Mouse (Mus musculus): ENCODE results near the gene Rgs7.

Gene Rgs7

DNA sequence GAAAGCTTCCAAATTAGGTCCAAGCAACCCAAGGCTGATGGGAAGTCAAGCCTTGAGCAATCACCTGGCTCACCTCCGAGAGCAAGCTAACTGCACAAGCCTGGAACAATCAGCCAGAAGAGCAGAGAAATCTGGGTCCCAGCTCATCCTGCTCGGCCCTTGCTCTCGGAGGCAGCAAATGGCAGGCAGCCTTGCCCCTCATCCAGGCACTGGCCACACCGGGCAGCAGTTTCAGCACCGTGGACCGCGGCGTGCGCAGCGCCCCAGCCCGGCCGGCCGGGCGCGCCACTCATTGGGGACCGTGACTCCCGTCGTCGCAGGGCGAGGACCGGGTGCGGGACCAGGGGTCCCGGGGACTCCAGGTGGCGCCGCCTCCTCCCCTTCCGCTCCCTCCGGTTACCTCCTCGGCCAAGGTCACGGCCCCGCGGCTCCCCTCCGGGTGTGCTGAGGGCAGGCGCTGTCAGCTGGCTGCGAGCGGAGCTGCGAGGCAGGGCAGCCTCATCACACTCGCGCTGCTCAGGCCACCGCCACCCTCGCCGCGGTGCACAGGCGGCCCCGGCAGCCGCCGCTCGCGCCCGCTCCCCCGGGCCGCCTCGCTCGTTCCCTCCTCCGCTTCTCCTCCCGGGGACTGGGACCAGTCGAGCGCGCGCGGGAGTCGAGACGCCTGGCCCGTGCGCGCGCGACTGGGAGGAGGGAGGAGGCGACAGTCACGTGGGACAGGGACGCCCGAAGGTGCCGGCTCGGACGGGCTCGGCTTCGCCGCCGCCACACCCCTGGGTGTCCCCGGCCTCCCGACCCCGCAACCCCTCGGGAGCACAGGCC, at the start of gene Rgs7:
Gene Rgs7 (minus strand): TSS at position 640 of the 822 bp plus-strand sequence.
- no peak for DNase-seq (ENCODE audit: low read depth)

DNA sequence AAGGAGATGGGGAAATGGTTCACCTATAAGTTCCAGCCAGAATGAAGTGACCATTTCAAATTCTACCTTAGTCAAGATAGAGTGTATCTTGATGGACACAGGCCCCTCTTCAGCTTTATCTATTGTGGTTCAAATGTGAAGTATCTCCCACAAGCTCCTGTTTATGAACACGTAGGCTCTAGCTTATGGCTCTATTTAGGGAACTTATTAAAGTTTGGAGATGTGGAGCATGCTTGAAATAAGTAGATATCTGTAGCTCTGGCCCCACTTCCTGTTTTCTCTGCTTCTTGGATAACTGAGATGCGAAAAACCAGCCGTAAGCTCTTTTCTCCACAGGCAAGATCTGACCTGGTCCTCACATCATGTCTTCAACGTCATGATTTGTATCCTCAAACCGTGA, 48.4 kb upstream of the Rgs7 start:
- no peak for DNase-seq (ENCODE audit: low read depth)

DNA sequence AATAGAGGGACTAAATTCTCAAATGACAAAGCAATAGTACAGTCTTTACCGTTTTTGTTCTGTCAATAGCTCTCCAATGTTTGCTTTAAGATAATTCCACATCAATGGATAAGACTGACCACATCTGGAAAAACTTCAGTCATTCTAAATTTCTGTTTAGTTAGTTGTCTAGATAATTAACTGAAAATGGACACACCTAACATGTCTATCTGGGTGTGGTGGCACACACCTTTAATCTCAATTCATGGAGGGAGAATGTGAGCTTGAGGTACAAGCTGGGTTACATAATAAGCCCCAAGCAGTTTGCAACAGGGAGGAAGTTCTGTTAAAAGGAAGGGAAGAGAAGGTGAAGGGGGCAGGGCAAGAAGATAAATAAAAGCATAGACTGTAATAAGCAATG, 45.0 kb upstream of the Rgs7 start:
- DNase-seq (ENCODE audit: low read depth) = no peak

DNA sequence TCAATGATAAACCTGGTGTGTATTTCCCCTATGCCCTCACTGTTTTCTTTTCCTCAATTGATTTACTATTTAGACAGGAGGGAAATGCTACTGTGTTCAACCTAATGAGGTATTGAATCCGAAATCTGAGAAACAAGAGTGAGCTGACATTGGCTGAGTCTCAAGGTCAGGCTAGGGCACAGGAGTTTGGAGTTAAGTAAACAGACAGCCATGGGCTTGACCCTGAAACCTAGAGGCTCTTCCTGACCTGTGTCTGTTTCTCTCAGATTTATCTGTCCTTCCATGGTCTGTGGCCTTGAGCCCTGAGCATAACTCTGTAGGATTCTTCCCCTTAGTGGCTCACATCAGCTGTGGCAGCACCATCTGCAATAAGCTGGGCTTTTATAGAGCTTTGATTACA, 37.6 kb upstream of the Rgs7 start:
- no peak for DNase-seq (ENCODE audit: low read depth)

DNA sequence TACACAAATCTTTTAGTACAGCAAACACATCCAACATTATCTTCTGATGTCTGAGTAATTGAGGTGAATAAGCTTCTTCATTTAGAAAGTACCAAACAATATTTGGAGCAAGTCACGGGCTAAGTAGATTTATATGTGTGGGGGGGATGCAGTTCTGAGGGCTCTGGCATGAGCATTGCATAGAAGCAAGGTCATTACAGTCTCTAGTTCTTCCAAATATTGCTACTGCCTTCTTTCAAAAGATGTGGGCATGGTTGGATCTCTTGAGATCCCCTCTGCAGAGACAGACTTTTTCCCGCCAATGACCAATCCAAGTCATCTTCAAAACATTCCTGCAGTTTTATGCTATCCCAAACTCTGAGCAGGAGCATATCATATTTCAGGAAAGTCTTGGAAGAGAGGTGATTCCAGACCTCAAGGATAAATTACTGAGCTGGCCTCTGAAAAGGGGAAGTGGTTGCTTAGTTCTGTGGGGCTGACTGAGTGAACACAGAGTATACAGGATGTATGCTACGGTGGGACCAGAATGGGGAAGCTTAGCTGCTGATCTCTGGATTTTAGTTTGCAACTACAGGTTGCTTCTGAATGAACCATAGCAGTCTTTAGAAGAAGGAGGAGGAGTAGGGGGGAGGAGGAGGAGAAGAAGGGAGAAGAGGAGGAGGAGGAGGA, 32.5 kb upstream of the Rgs7 start:
- DNase-seq (ENCODE audit: low read depth) = no peak

DNA sequence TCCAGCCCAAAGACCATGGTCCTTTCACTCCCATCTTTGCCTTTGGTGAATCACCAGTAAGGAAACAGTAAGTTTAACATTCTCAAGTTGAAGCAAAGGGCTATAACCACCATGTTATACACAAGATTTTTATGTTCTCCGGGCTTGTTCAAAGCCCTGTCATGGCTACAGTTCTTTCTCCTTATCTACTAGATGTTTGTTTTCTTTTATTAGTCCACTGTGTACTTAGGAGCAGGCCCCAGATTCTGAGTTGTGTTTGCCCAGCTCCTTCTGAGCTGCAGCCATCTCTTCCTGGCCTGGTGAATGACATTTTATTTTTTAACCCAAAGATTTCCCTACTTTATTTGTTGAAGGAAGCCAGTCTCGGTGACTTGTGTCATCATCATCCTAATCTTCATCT, 31.3 kb upstream of the Rgs7 start:
- no peak for DNase-seq (ENCODE audit: low read depth)

DNA sequence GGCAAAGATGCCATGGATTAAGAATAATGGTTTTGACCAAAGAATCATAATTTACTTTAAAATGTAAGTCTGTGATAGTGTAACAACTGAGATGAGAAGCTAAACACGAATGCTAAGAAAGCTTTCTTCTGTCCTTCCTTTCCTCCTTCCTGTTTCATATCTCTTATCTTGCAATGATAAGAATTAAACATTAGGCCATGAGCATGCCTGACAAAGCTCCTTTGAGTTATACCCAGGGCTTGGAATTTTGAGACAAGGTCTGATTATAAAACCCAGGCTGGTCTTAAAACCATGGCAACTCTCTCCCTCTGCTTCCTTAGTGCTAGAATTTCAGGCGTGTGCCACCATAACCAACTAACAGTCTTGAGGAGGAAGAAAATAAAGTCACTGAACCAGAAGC, 22.2 kb upstream of the Rgs7 start:
- no peak for DNase-seq (ENCODE audit: low read depth)

DNA sequence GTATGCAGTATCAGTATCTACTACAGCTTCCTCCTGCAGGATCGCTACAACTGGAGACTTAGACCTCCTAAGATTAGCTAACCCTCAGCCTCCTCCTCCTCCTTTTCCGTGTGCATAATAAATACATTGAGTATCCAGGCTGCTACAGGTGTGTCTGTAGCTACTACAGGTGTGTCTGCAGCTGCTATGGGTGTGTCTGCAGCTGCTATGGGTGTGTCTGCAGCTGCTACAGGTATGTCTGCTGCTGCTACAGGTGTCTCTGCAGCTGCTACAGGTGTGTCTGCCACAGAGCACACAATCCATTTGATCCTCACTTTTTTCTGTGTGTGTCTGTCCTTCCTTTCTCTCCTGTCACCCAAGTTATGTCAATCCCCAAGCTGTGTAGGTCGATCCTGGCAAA, 19.9 kb upstream of the Rgs7 start:
- DNase-seq (ENCODE audit: low read depth) = no peak

DNA sequence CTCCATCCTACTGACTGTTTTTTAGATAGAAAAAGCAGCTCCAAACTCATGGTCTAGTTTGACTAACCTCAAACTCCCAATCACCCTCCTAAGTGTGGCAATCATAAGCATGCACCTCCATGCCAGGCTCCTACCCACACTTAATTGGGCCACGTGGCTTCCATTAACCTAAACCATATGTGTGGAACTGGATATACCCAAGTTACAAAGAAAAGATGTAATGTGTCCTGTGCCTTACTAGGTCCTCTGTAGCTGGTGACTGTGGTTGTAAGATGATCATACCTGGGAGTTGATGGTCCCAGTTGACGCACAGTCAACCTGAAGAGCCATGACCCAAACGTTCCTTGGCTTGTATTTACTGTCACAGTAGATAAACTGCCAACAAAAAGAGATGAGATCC, 17.7 kb upstream of the Rgs7 start:
- no peak for DNase-seq (ENCODE audit: low read depth)

DNA sequence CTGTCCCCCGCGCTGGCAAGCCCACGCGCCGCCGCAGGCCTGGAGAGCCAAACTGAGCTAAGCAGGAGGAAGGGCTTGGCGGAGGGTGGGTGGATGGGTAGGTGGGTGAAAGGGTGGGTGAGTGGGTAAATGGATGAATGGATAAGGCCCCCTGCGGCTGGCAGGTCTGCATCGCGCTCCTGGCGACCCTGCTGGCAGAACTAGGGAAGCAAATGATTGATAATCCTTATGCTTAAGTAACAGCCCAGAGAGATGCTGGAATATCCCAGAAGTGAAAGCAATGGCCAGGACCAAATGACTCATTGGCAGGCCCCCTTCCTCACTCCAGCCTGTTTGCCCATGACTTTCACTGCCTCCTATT, 363 bp upstream of the Rgs7 start:
- no peak for DNase-seq (ENCODE audit: low read depth)

DNA sequence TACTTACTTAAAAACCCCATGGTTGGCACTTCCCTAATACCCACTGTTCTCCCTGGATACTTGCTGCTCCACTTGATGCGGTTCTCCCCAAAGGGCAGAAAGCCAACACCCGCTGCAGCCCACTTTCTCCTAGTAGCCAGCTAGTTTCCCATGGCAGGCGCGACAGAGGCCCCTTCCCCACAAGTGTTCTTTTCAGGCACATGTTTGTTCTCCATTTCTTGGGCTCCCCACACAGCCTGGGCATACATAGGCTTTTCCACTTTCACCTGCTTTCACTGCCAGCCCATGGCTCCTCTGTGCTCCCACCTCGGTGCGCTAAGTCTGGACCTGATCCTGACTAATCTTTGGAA, 814 bp downstream of the Rgs7 start:
- no peak for DNase-seq (ENCODE audit: low read depth)

DNA sequence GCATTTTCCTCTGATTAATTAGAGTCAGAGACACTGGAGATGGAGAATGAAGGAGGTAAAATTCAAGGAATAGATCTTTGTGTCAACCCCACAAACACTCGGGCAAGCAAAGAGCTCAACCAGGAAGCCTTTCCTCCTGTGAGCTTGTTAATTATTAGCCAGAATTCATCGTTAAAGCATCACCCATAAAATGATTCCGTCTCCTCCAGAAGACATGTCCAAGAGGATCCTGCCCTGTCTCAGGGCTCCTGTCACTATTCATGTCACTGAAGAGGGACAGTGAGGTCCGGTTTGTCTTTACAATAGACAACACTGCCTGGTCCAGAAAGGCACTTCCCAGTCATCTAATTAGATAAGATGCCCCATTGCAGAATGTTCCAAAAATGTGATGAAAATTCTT, 7.2 kb downstream of the Rgs7 start:
- DNase-seq (ENCODE audit: low read depth) = no peak

DNA sequence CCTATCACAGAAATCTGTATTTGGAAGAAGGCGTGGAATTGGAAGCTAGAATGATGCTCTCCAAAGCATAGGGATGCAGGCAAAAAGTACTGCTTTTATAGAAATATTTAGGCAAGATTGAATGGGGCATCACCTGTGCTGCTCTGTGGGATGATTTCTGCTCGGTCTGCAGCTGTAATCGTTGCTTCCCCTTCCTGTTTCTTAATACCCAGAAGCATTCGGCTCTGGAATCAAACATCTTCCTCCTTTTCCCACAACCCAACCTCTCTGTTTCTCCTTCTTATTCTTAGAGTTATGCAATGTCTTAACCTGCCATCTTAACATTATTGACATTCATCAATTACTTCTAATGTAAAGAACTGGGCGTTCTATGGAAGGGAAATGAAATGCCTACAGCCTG, 19.2 kb downstream of the Rgs7 start:
- no peak for DNase-seq (ENCODE audit: low read depth)

DNA sequence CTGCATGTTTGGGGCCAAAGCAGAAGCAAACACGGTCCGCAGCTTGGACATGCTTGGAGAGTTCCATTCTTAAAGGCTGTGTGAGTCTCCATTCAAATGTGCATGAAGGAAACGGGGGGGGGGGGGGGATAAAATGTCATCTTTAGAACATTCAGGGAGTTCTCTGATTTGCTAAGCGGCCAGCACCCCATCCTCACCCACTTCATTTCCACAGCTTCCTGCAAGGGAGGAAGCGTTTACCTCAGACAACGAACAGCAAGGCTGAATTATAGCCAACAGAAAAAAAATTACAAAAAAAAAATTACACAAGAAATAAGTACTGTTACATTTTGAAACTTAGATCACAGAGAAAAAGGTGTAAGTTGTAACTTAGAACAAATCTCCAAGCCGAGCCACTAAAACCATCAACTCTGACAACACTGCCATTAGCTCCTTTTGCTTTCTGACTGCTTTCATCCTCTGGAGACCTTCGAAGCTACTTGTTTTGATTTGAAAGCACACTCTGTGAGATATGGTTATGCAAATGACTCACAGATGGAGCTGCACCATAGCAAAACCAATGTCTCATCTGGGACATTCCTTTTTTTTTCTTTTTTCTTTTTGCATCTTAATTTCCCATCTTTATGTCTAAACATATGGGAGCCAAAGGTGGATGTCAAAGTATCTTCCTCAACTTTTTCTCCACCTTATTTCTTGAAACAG, 23.1 kb downstream of the Rgs7 start:
- DNase-seq (ENCODE audit: low read depth) = no peak

DNA sequence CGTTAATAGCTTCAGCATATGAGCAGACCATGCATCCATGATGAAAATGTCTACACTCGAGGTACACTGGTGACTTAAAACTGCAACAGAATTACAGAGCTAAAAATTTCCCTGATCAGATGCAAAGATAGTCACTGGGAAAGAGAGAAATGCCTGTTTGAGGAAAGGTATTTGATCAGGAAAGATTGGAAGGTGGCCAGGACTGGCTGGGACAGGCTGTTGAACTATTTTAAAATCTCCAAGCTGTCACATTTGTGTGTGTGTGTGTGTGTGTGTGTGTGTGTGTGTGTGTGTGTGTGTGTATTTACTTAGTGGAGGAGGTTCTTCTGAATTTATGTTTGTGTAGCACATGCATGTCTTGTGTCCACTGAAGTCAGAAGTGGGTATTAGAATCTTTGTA, 27.7 kb downstream of the Rgs7 start:
- no peak for DNase-seq (ENCODE audit: low read depth)

DNA sequence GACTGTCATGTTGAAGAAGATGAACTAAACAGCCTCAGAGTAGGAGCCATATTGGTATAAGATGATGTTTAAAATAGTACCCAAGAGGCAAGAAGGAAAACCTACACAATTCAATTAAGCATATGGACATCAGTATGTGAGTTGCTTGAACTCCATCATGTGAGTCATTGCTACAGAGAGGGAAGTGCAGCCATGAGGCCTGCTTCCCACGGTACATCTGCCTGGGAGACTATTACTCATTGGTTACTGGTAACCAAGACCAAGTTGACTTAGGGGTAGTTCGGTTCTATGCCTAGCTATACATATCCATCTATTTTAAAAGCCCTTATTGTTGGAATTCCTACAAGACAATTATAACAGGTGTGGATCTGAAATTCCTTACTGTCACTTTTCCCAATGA, 29.9 kb downstream of the Rgs7 start:
- no peak for DNase-seq (ENCODE audit: low read depth)

DNA sequence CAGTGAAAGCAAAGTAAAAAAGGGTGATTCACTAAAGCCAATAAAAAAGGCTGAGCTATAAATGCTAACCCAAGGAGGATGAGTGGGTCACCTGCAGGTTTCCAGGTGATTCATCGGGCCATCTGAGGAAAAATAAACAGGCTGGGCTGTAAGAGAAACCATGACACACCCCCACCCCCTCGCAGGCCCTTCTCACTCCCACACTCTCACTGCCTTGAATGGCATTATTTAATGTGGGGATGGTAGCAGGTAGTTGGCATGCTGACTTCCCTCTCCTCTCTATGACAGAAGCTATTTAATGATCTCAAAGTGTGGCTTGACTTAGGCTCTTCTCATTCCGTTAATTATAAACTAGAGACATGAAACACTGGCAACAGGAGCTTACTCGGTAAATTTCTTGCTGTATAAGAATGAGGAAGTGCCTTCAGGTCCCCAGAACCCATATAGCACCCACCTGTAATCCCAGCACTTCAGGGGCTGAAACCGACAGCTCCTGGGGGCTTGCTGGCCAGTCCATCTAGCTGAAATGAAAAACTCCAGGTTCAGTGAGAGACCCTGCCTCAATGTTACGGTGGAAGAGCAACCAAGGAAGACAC, 38.2 kb downstream of the Rgs7 start:
- no peak for DNase-seq (ENCODE audit: low read depth)

DNA sequence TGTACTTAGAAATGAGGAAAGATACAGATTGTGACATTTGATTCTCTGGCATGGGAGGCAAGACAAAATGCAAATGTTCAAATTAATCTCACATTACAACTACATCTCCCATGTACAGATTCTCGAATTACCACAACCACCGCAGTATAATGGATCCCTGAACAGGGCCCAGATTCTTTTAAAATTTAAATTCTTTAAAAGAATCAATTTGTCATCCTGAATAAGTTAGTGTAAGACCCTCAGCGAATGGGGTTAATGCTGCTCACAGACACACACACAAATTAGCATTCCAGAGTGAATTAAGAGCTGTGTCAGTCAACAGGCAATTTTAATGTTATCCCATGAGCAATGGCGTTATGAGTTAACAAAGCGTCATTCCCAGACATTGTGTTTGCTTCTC, 44.3 kb downstream of the Rgs7 start:
- no peak for DNase-seq (ENCODE audit: low read depth)

DNA sequence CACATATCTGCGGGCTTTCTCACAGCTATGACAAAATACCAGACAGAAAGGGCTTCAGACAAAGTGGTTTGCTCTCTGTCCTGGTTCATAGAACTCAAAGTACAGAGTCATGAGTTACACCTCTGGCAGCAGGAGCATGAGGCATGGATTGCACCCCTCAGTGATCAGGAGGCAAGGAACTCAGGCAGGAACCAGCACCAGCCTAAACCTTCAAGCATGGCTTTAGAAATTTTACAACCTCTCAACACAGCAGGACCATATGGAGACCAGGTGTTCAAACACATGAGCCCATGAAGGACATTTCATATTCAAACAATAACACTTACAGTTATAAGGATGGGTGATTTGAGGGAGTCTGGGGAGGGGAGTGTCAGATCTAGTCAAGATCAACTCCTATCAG, 49.4 kb downstream of the Rgs7 start:
- no peak for DNase-seq (ENCODE audit: low read depth)

DNA sequence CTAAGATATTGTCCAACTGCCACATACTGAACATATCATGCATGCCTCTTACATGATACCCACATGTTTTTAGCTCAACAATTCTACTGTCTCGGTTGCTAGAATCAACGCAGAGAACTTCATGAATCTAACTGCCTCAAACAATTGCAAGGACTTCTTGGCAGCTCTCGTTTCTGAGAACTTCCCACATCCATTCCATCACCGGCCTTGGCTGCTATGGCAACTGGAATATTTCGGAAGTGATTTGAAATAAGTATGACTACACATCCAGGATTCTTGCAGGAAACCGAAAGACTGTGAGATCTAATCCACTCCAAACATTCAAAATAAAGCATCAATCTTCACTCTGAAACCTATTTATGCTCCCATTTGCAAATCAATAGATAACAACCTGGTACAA, 50.3 kb downstream of the Rgs7 start:
- DNase-seq (ENCODE audit: low read depth) = peak; percentile 33

DNA sequence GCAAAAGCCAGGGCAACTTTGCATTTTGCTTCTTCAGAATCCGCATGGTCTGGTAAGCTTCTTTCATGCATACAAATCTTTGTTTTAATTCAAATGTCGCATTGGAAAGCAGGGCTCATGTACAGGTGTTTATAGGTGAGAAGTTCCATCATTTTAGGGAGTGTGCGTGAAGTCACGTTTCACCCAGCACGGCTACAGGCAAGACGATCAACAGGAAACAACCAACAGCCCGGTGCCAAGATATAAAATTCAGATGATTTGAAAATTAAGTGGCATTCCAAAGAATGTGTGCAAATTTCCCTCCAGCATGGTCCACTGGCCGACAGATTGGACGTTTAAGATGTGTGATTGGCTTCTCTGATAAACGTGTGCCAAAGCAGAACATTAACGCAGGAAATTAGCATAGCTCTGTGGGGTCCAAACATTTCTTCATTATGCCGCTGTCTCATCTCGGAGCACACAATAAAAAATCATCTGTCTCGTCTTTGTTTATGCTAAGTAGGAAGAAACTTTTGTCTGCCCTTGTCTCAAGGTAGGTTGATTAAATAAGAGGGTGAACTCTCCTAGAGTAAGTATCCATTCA, 58.6 kb downstream of the Rgs7 start:
- no peak for DNase-seq (ENCODE audit: low read depth)

DNA sequence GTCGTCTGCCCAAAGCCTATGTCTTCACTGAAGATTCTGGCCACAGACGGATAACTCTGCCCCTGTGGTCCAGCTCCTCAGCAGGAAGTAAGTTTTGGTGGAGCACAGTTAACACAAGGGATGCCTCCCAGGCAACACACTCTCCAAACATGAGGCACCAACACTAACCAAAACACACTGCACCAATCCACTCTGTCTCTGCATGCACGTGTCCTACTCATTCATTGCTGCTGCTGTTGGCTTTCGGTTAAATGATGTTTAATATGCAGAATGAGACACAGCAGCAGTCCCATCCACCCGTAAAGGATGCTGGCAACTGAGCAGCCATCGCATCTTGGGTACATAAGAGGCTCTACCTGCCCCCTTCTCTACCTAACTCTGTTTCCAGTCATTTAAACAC, 59.2 kb downstream of the Rgs7 start:
- no peak for DNase-seq (ENCODE audit: low read depth)

Measured in fibroblast of lung, adult 2 months (primary cell).